Mouse (Mus musculus) hindbrain, postnatal 0 days (tissue): ENCODE data around the gene Gemin2. TPM values are rescaled to one million over a fixed set of nuclear protein-coding genes. Genes with fewer than 3 reads are reported as not detected.
A peak's percentile ranks its signal among the peaks of the same experiment; 100 is the strongest.

Experiments
- ATAC-seq: fragments of 200-750 bp; cut with Nextera tagmentation; 2 replicates; pipeline ENCODE4 v1.8.0; 2017; ENCODE audit warnings: mild to moderate bottlenecking, moderate TSS enrichment, moderate library complexity
- DNase-seq: peaks from one replicate; pipeline ENCODE4 v3.0.0-alpha.2; 2015; ENCODE audit warnings: low spot score
- H3K27ac ChIP-seq: fragments of 300-500 bp; sonication (generic); 2 replicates; pipeline ENCODE4 v1.5.1; 2014; ENCODE audit warnings: mild to moderate bottlenecking
- H3K27me3 ChIP-seq: fragments of 300-500 bp; sonication (generic); 2 replicates; pipeline ENCODE4 v1.6.1; 2014; ENCODE audit warnings: low read length, mixed read lengths; ENCODE audit not compliant: insufficient read depth
- H3K36me3 ChIP-seq: fragments of 300-500 bp; sonication (generic); 2 replicates; pipeline ENCODE4 v1.6.1; 2014; ENCODE audit warnings: low read length, mixed read lengths; ENCODE audit not compliant: insufficient read depth
- H3K4me1 ChIP-seq: fragments of 300-500 bp; sonication (generic); 2 replicates; pipeline ENCODE4 v1.6.1; 2014; ENCODE audit warnings: antibody characterized with exemption, low read length, mixed read lengths; ENCODE audit not compliant: insufficient read depth
- H3K4me2 ChIP-seq: fragments of 300-500 bp; sonication (generic); 2 replicates; pipeline ENCODE4 v1.6.1; 2014; ENCODE audit warnings: low read depth, mild to moderate bottlenecking, low read length, moderate library complexity, mixed read lengths
- H3K4me3 ChIP-seq: fragments of 300-500 bp; sonication (generic); 2 replicates; pipeline ENCODE4 v1.5.1; 2014; ENCODE audit warnings: low read length
- H3K9ac ChIP-seq: fragments of 300-500 bp; sonication (generic); replicated peaks from 2 replicates; pipeline ENCODE4 v1.6.1; 2014; ENCODE audit warnings: mild to moderate bottlenecking, low read length, moderate library complexity, mixed read lengths
- H3K9me3 ChIP-seq: fragments of 300-500 bp; sonication (generic); 2 replicates; pipeline ENCODE4 v1.6.1; 2016; ENCODE audit warnings: low read length, mixed read lengths
- CTCF ChIP-seq: IDR thresholded peaks from 2 replicates; pipeline ENCODE4 v1.5.1; 2016; ENCODE audit warnings: antibody characterized with exemption, control low read depth, low read depth
- WGBS: fragments of 180-500 bp; shearing (Covaris S2); extraction: QIAGEN DNeasy Blood & Tissue Kit; methylation state at CpG from one replicate; pipeline ENCODE4 v1.1.7; 2014; 5-methylcytosine and 5-hydroxymethylcytosine counted together
- polyA plus RNA-seq: library from polyadenylated mRNA; unstranded; fragments of >200 nt; fragmentation: Nextera tagmentation; extraction: Ambion mirVana; gene quantifications from 2 replicates; pipeline ENCODE4 v1.2.1, GENCODE M21; 2015
- total RNA-seq: library from RNA; depleted of rRNA; stranded (reverse); fragments of >200 nt; gene quantifications from 2 replicates; pipeline ENCODE4 v1.2.3, GENCODE M21; 2014; rRNA removed

Gene Gemin2
- total and polyA plus RNA-seq, 2 experiments from 2014 or later = 3.9 to 12.0 TPM

- peaks cover 21% of the 10 kb centered on the region; the same call in 1 of the 2 replicates for H3K36me3 ChIP-seq
- ATAC-seq (peak; percentile 100), DNase-seq (peak; percentile 98)
- under 1% methylated on average over 43 of the region's 43 CpGs for WGBS
- no peaks in the 10 kb centered on the region for H3K4me1 ChIP-seq
- H3K9me3 ChIP-seq = no peaks in the 10 kb centered on the region
- peak within 1 kb of the TSS; percentile 90 for H3K27ac ChIP-seq
- H3K4me3 ChIP-seq = peak within 1 kb of the TSS; percentile 97
- no peaks in the 10 kb centered on the region for H3K27me3 ChIP-seq
- H3K9ac ChIP-seq = peak within 1 kb of the TSS; percentile 99
- H3K4me2 ChIP-seq = peak within 1 kb of the TSS; percentile 68
- peak; percentile 49 for TF ChIP-seq CTCF
Measured at GRCm38 (mm10) chr12:59066448-59067077, 53.4 kb downstream of the Gemin2 start, which contains the start of gene Pnn. Pnn (plus strand) TSS chr12:59066884.

DNA sequence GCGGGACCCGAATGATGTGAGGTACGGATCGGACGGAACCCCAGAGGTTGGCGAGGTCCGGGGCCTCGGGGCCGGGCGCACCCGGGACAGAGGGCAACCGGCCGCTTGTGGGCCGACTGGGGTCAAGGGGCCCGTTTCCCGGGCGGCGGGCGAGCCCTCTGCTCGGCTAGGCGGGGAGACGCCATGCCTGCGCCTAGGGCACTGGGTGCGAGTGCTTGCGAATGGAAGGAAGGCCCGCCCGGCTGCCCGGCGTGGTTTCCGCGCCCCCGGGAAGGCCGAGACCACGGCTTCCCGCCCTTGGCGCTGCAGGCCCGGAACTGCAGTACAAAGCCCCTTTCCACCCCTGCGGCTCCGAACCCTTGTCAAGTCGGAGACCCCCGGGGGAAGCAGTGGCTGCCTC is 53.9 kb downstream of the Gemin2 start:
- Histone ChIP-seq H3K4me3 (peak overlapping the region; percentile 97), H3K4me1 (no peaks in the 10 kb centered on the region), H3K27me3 (no peaks in the 10 kb centered on the region), H3K4me2 (peak overlapping the region; percentile 68), H3K9ac (peak overlapping the region; percentile 99), H3K27ac (peak overlapping the region; percentile 90), H3K36me3 (peaks cover 27% of the 10 kb centered on the region), H3K9me3 (no peaks in the 10 kb centered on the region)
- DNase-seq = peak; percentile 23
- peak; percentile 58 for ATAC-seq
- no peak for TF ChIP-seq CTCF
- WGBS = 1% methylated on average over 34 of the region's 41 CpGs

DNA sequence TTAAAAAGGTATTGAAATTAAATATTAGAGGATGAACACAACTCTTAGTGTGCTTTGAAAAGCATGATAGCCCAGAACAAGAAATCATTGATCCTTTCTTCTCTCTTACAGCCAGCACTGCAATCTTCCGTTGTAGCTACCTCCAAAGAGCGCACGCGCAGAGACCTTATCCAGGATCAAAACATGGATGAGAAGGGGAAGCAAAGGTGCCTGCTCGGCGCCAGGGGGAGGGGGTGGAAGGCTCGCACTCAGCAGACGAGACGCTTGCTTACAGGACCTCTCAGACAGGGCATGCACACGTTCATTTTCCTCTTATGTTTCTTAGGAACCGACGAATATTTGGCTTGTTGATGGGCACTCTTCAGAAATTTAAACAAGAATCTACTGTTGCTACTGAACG is 55.6 kb downstream of the Gemin2 start:
- ATAC-seq = no peak
- Histone ChIP-seq H3K9me3 (no peaks in the 10 kb centered on the region), H3K4me1 (no peaks in the 10 kb centered on the region), H3K27ac (no peak overlapping the region), H3K36me3 (peaks cover 33% of the 10 kb centered on the region), H3K27me3 (no peaks in the 10 kb centered on the region), H3K4me2 (no peak overlapping the region), H3K4me3 (no peak overlapping the region), H3K9ac (no peak overlapping the region)
- WGBS = 94% methylated on average over 13 of the region's 13 CpGs
- TF ChIP-seq CTCF = no peak
- no peak for DNase-seq

GRCm38 (mm10) chr12:59072286-59072685 is 59.1 kb downstream of the Gemin2 start:
- Histone ChIP-seq H3K9me3 (no peaks in the 10 kb centered on the region), H3K4me3 (no peak overlapping the region), H3K27me3 (no peaks in the 10 kb centered on the region), H3K36me3 (peaks cover 33% of the 10 kb centered on the region), H3K4me2 (no peak overlapping the region), H3K4me1 (no peaks in the 10 kb centered on the region), H3K9ac (no peak overlapping the region), H3K27ac (no peak overlapping the region)
- 91% methylated on average over 11 of the region's 11 CpGs for WGBS
- TF ChIP-seq CTCF = no peak
- ATAC-seq (no peak), DNase-seq (no peak)

DNA sequence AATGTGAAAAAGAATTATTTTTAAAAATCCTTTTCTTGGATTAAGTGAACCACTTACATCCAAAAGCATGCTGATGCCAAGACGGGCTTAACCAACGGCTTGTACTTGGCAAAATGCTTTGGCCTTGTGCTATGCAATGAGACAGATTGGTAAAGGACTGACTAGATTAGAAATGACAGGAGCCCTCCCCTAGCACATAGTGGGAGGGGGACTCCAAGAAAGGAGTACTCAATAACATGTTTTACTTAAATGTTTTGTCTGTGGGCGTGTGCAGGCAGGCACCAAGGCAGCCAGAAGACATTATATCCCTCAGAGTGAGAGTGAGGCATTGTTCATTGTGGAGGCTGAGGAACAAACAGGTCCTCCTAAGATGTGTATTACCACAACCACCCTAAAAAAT is 60.9 kb downstream of the Gemin2 start:
- H3K27ac ChIP-seq = no peak overlapping the region
- H3K27me3 ChIP-seq = no peaks in the 10 kb centered on the region
- no peaks in the 10 kb centered on the region for H3K9me3 ChIP-seq

GRCm38 (mm10) chr12:59076996-59077395 is 63.8 kb downstream of the Gemin2 start:
- TF ChIP-seq CTCF = no peak
- DNase-seq (no peak), ATAC-seq (no peak)
- WGBS = 87% methylated on average over 3 of the region's 3 CpGs
- H3K27me3 ChIP-seq = no peaks in the 10 kb centered on the region
- peaks cover 7% of the 10 kb centered on the region for H3K36me3 ChIP-seq
- no peaks in the 10 kb centered on the region for H3K9me3 ChIP-seq
- H3K9ac ChIP-seq = no peak overlapping the region
- H3K27ac ChIP-seq = no peak overlapping the region
- no peak overlapping the region for H3K4me3 ChIP-seq
- H3K4me2 ChIP-seq = no peak overlapping the region
- H3K4me1 ChIP-seq = no peaks in the 10 kb centered on the region

More for the DNA sequence above, 60.9 kb downstream of the Gemin2 start:
- WGBS = 77% methylated on average over 3 of the region's 3 CpGs
- no peak for TF ChIP-seq CTCF
- H3K4me1 ChIP-seq = no peaks in the 10 kb centered on the region
- peaks cover 28% of the 10 kb centered on the region for H3K36me3 ChIP-seq
- no peak overlapping the region for H3K9ac ChIP-seq
- DNase-seq (no peak), ATAC-seq (no peak)
- H3K4me3 ChIP-seq = no peak overlapping the region
- no peak overlapping the region for H3K4me2 ChIP-seq

GRCm38 (mm10) chr12:59077883-59078282 is 64.7 kb downstream of the Gemin2 start:
- no peak for TF ChIP-seq CTCF
- H3K9ac ChIP-seq = no peak overlapping the region
- H3K4me3 ChIP-seq = no peak overlapping the region
- H3K9me3 ChIP-seq = no peaks in the 10 kb centered on the region
- H3K4me2 ChIP-seq = no peak overlapping the region
- WGBS = 93% methylated on average over 3 of the region's 3 CpGs
- no peaks in the 10 kb centered on the region for H3K36me3 ChIP-seq
- H3K27ac ChIP-seq = no peak overlapping the region
- no peaks in the 10 kb centered on the region for H3K4me1 ChIP-seq
- DNase-seq (no peak), ATAC-seq (no peak)
- H3K27me3 ChIP-seq = no peaks in the 10 kb centered on the region

Other genes starting within 250 kb of the Gemin2 start
- 120 and 124 TPM in 2 replicates for gene Sec23a, start 1.4 kb upstream of the Gemin2 start, total RNA-seq
- 81.7 and 86.5 TPM in 2 replicates for gene Sec23a, start 1.4 kb upstream of the Gemin2 start, polyA plus RNA-seq
- gene Trappc6b, start 48.1 kb downstream of the Gemin2 start, total RNA-seq = 40.9 and 43.1 TPM in 2 replicates
- gene Trappc6b, start 48.1 kb downstream of the Gemin2 start, polyA plus RNA-seq = 168 and 171 TPM in 2 replicates
- gene Pnn, start 53.5 kb downstream of the Gemin2 start, total RNA-seq = 11.9 and 13.6 TPM in 2 replicates
- 82.3 and 93.9 TPM in 2 replicates for gene Pnn, start 53.5 kb downstream of the Gemin2 start, polyA plus RNA-seq
- 24.9 and 32.7 TPM in 2 replicates for gene Mia2, start 82.4 kb downstream of the Gemin2 start, total RNA-seq
- gene Mia2, start 82.4 kb downstream of the Gemin2 start, polyA plus RNA-seq = 38.2 and 45.8 TPM in 2 replicates
- 10.9 and 11.9 TPM in 2 replicates for gene Fbxo33, start 206.3 kb downstream of the Gemin2 start, total RNA-seq
- gene Fbxo33, start 206.3 kb downstream of the Gemin2 start, polyA plus RNA-seq = 7.7 and 8.5 TPM in 2 replicates